Mouse (Mus musculus): ENCODE results near the gene Prkar1b.

- TF ChIP-seq POLR2A (IDR thresholded peaks at IDR 0.05; ENCODE audit: control insufficient read depth, low read depth, low read length) (no peak; the same call in 1 of the 2 replicates), CTCF (IDR thresholded peaks at IDR 0.05; ENCODE audit: control insufficient read depth, insufficient read depth, insufficient replicate concordance, low read depth, low read length) (no peak)
Observed at GRCm38 (mm10) chr5:138997171-138997788, 152.5 kb downstream of the Prkar1b start, which contains the start of gene Pdgfa.

All from testis, adult 2 months (tissue).